Mouse (Mus musculus): ENCODE data around the gene Olfr104-ps. TPM values are rescaled to one million over a fixed set of nuclear protein-coding genes. Genes with fewer than 3 reads are reported as not detected.

The Olfr104-ps gene
- not detected for total RNA-seq (2023)

DNA sequence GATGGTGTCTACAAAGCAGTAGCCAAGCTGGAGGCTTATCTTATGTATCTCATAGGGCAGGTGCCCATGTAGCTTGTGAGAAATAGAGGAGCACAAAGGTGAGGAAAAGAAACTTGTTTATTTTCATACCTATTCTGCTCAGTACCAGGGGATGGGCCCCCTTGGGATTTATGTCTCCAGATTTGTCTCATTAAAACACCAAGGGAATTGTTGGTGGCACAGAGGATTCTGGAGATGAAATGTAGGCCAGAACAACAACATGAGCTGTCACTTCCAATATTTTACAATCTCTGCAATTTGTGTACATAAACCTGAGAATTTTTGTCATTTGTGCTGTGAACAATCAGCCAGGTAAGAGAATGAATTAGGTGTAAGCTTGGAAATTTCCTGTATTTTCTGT is at the start of gene Olfr104-ps:
Gene Olfr104-ps (plus strand): TSS at position 301 of the 400 bp plus-strand sequence.

GRCm38 (mm10) chr17:37316954-37317353 is 42.4 kb upstream of the Olfr104-ps start, which contains the start of gene Olfr102:
Olfr102 (minus strand) TSS chr17:37317054.

GRCm38 (mm10) chr17:37339598-37339997 is 19.8 kb upstream of the Olfr104-ps start, which contains the start of gene Olfr103:
Olfr103 (minus strand) TSS chr17:37339698.

DNA sequence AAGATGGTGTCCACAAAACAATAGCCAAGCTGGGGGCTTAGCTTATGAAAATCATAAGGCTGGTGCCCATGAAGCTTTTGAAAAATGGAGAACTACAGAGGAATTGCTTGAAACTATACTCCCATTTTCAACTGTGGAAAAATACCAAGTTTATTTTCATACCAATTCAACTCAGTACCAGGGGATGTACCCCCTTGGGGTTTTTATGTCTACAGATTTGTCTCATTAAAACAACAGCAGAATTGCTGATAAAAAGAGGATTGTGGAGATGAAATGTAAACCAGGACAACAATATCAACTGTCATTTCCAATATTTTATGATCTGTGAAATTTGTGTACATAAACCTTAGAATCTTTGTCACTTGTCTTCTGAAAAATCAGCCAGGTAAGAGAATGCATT is 19.4 kb downstream of the Olfr104-ps start, which contains the start of gene Olfr105-ps:
Gene Olfr105-ps (plus strand): TSS at position 301 of the 400 bp plus-strand sequence.

DNA sequence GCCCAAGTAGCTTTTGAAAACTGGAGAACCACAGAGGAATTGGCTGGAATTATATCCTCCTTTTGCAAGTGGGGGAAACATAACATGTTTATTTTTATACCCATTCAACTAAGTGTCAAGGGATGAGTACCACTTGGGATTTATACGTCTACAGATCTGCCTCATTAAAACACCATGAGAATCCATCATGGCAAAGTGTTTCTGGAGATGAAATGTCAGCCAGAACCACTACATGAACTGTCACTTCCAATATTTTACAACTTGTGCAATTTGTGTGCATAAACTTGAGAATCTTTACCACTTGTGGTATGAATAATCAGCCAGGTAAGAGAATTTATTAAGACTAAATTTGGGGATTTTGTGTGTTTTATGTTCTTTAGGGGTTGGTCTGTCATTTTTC is 30.7 kb downstream of the Olfr104-ps start, which contains the start of gene Olfr106-ps:
Gene Olfr106-ps (plus strand): TSS at position 301 of the 400 bp plus-strand sequence.

GRCm38 (mm10) chr17:37398926-37399325 is 39.5 kb downstream of the Olfr104-ps start, which contains the start of gene Olfr107:
Olfr107 (plus strand) TSS chr17:37399226.

Other genes starting within 250 kb of the Olfr104-ps start
- not detected for gene Olfr92, start 239.5 kb upstream of the Olfr104-ps start, total RNA-seq (2023)
- gene Olfr93, start 198.1 kb upstream of the Olfr104-ps start, total RNA-seq (2023) = not detected
- gene Ubd, start 165.7 kb upstream of the Olfr104-ps start, total RNA-seq (2023) = not detected
- gene Olfr94, start 158.6 kb upstream of the Olfr104-ps start, total RNA-seq (2023) = not detected
- gene Olfr95, start 146.5 kb upstream of the Olfr104-ps start, total RNA-seq (2023) = not detected
- gene Olfr96, start 139.4 kb upstream of the Olfr104-ps start, total RNA-seq (2023) = not detected
- not detected for gene Olfr97, start 122.3 kb upstream of the Olfr104-ps start, total RNA-seq (2023)
- gene Olfr98, start 95.8 kb upstream of the Olfr104-ps start, total RNA-seq (2023) = not detected
- 10 to 100 TPM; 49.0 to 49.1 TPM for gene H2-M3, start 89.4 kb upstream of the Olfr104-ps start, total RNA-seq (2023)
- gene Olfr99, start 76.1 kb upstream of the Olfr104-ps start, total RNA-seq (2023) = not detected
- not detected for gene Olfr101, start 55.3 kb upstream of the Olfr104-ps start, total RNA-seq (2023)
- gene Olfr102, start 42.5 kb upstream of the Olfr104-ps start, total RNA-seq (2023) = not detected
- gene Olfr103, start 19.9 kb upstream of the Olfr104-ps start, total RNA-seq (2023) = not detected
- not detected for gene Olfr105-ps, start 19.5 kb downstream of the Olfr104-ps start, total RNA-seq (2023)
- not detected for gene Olfr106-ps, start 30.8 kb downstream of the Olfr104-ps start, total RNA-seq (2023)
- gene Olfr107, start 39.6 kb downstream of the Olfr104-ps start, total RNA-seq (2023) = not detected
- gene Olfr108, start 85.9 kb downstream of the Olfr104-ps start, total RNA-seq (2023) = not detected
- gene Olfr109, start 99.3 kb downstream of the Olfr104-ps start, total RNA-seq (2023) = not detected
- not detected for gene H2-M2, start 124.0 kb downstream of the Olfr104-ps start, total RNA-seq (2023)
- not detected for gene Olfr110, start 132.9 kb downstream of the Olfr104-ps start, total RNA-seq (2023)
- gene Olfr111, start 148.4 kb downstream of the Olfr104-ps start, total RNA-seq (2023) = not detected
- not detected for gene Olfr112, start 209.9 kb downstream of the Olfr104-ps start, total RNA-seq (2023)
- not detected for gene Olfr113, start 218.1 kb downstream of the Olfr104-ps start, total RNA-seq (2023)
- gene Olfr114, start 233.2 kb downstream of the Olfr104-ps start, total RNA-seq (2023) = not detected

Data from B cell, adult 67 days (primary cell).